8 mouse cellular contexts compared by ENCODE assay signal in genomic region chr10:126930270-126931121, GRCm38 (mm10). TPM values are rescaled to one million over a fixed set of nuclear protein-coding genes. Genes with fewer than 3 reads are reported as not detected.
A peak's percentile ranks its signal among the peaks of the same experiment; 100 is the strongest.
DNase-seq lines count a peak whose midpoint lies in the region; ATAC-seq lines count a peak whose summit lies in the region.

No protein-coding gene starts in this region.

- peak; percentile 66 for DNase-seq in urinary bladder, postnatal 14 days (ENCODE audit: low spot score)
- no peak for DNase-seq in urinary bladder, postnatal 10 days (ENCODE audit: low spot score)
- peak; percentile 67 to 75 for DNase-seq in kidney, postnatal 4 days
- DNase-seq in thymus, postnatal 25 days = no peak
- DNase-seq in thymus, postnatal 36 days = no peak

- peak overlapping the region; percentile 47 for H3K9ac ChIP-seq in forebrain, embryonic 16.5 days (replicated peaks; ENCODE audit: low read depth, low read length)
- 0 out of 2 replicates have a peak overlapping the region, but pooled peaks have one; percentile 1 for H3K9ac ChIP-seq in midbrain, embryonic 15.5 days

- peaks cover 48% of the 10 kb centered on the region for H3K4me1 ChIP-seq in forebrain, embryonic 16.5 days (replicated peaks; ENCODE audit: control insufficient read depth, insufficient read depth, low read length)
- peaks cover 43% of the 10 kb centered on the region for H3K4me1 ChIP-seq in midbrain, embryonic 15.5 days

- no peaks in the 10 kb centered on the region for H3K27me3 ChIP-seq in forebrain, embryonic 16.5 days (replicated peaks; ENCODE audit: control insufficient read depth, insufficient read depth, low read length)
- no peaks in the 10 kb centered on the region for H3K27me3 ChIP-seq in midbrain, embryonic 15.5 days (replicated peaks)

- no peaks in the 10 kb centered on the region for H3K9me3 ChIP-seq in forebrain, embryonic 16.5 days (ENCODE audit: control insufficient read depth, low read length)
- H3K9me3 ChIP-seq in midbrain, embryonic 15.5 days = no peaks in the 10 kb centered on the region

- H3K4me3 ChIP-seq in forebrain, embryonic 16.5 days (replicated peaks; ENCODE audit: low read length) = no peak overlapping the region
- no peak overlapping the region for H3K4me3 ChIP-seq in midbrain, embryonic 15.5 days

- peak; percentile 41 for ATAC-seq in forebrain, embryonic 16.5 days
- peak; percentile 34; the same call in 1 of the 2 replicates for ATAC-seq in midbrain, embryonic 15.5 days (replicated peaks)
- ATAC-seq in CD4-positive, CD25-positive, alpha-beta regulatory T cell, adult 4 months = no peak

- WGBS in forebrain, embryonic 16.5 days = 12% methylated on average over 15 of the region's 15 CpGs
- WGBS in midbrain, embryonic 15.5 days = 26% methylated on average over 15 of the region's 15 CpGs

- no peak overlapping the region for H3K4me2 ChIP-seq in forebrain, embryonic 16.5 days (ENCODE audit: low read length)
- no peak overlapping the region for H3K4me2 ChIP-seq in midbrain, embryonic 15.5 days

- H3K36me3 ChIP-seq in forebrain, embryonic 16.5 days (ENCODE audit: control insufficient read depth, insufficient read depth) = no peaks in the 10 kb centered on the region
- H3K36me3 ChIP-seq in midbrain, embryonic 15.5 days (replicated peaks) = no peaks in the 10 kb centered on the region

- H3K27ac ChIP-seq in forebrain, embryonic 16.5 days (ENCODE audit: low read length) = peak overlapping the region; percentile 85
- H3K27ac ChIP-seq in midbrain, embryonic 15.5 days = peak overlapping the region; percentile 63

RNA-seq across cellular contexts. Expression of gene Atp23, which starts 29.3 kb away (rescaled TPM):
- 10.0 and 10.5 TPM in 2 replicates for polyA plus RNA-seq in forebrain, embryonic 16.5 days (2015; fragmentation: Nextera tagmentation; extraction: Ambion mirVana)
- polyA plus RNA-seq in midbrain, embryonic 15.5 days (2015; fragmentation: Nextera tagmentation; extraction: Ambion mirVana) = 12.2 and 13.3 TPM in 2 replicates
- 1 to 10 TPM; 2.7 to 6.1 TPM for polyA plus RNA-seq in CD4-positive, CD25-positive, alpha-beta regulatory T cell, adult 4 months (2017; shearing (Covaris generic))

RNA-seq across cellular contexts. Expression of gene Ctdsp2, which starts 48.0 kb away (rescaled TPM):
- polyA plus RNA-seq in forebrain, embryonic 16.5 days (2015; fragmentation: Nextera tagmentation; extraction: Ambion mirVana) = 22.9 and 27.6 TPM in 2 replicates
- 16.5 and 18.6 TPM in 2 replicates for polyA plus RNA-seq in midbrain, embryonic 15.5 days (2015; fragmentation: Nextera tagmentation; extraction: Ambion mirVana)
- polyA plus RNA-seq in CD4-positive, CD25-positive, alpha-beta regulatory T cell, adult 4 months (2017; shearing (Covaris generic)) = 10 to 100 TPM; 35.4 to 37.8 TPM

Comparison
In these comparisons a context has a peak if more than half of its experiments do, and no peak if none do; other contexts are left out.
1. DNase-seq: peak in urinary bladder, postnatal 14 days (single experiment) and kidney, postnatal 4 days (2 of 2); none in urinary bladder, postnatal 10 days (single experiment), thymus, postnatal 25 days (single experiment) and thymus, postnatal 36 days (0 of 2).